Mouse (Mus musculus): ENCODE results near the gene Gm2042.
"Not testable (repeated sequence)": the region's sequence is repeated elsewhere in the genome, so short reads cannot be mapped to it uniquely, and the experiment has no call there.

GRCm38 (mm10) chr12:88004118-88004517, 50.2 kb downstream of the Gm2042 start:
- not testable (repeated sequence) for TF ChIP-seq CTCF, EP300 (IDR thresholded peaks at IDR 0.05; ENCODE audit: low read depth)

Measured in heart, postnatal 0 days (tissue).